Mouse (Mus musculus) forebrain, postnatal 0 days (tissue): ENCODE results near the gene Cped1. TPM values are rescaled to one million over a fixed set of nuclear protein-coding genes. Genes with fewer than 3 reads are reported as not detected.

Experiments
- ATAC-seq: fragments of 200-750 bp; cut with Nextera tagmentation; 2 replicates; pipeline ENCODE4 v1.8.0; 2017; ENCODE audit warnings: mild to moderate bottlenecking, moderate library complexity
- DNase-seq: peaks from one replicate; pipeline ENCODE4 v3.0.0-alpha.2; 2015
- H3K27ac ChIP-seq: fragments of 300-500 bp; sonication (generic); 2 replicates; pipeline ENCODE4 v1.5.1; 2014; ENCODE audit warnings: low read depth, mild to moderate bottlenecking, antibody characterized with exemption, low read length, moderate library complexity, mixed read lengths
- H3K27me3 ChIP-seq: fragments of 300-500 bp; sonication (generic); 2 replicates; pipeline ENCODE4 v1.6.1; 2014; ENCODE audit warnings: mild to moderate bottlenecking, low read length, mixed read lengths; ENCODE audit not compliant: insufficient read depth
- H3K36me3 ChIP-seq: fragments of 300-500 bp; sonication (generic); 2 replicates; pipeline ENCODE4 v1.6.1; 2014; ENCODE audit warnings: mild to moderate bottlenecking, moderate library complexity; ENCODE audit not compliant: insufficient read depth
- H3K4me1 ChIP-seq: fragments of 300-500 bp; sonication (generic); 2 replicates; pipeline ENCODE4 v1.6.1; 2014; ENCODE audit warnings: antibody characterized with exemption; ENCODE audit not compliant: insufficient read depth
- H3K4me2 ChIP-seq: fragments of 300-500 bp; sonication (generic); 2 replicates; pipeline ENCODE4 v1.6.1; 2014; ENCODE audit warnings: low read depth, mild to moderate bottlenecking, moderate library complexity
- H3K4me3 ChIP-seq: fragments of 300-500 bp; sonication (generic); 2 replicates; pipeline ENCODE4 v1.5.1; 2014; ENCODE audit warnings: low read depth, low read length, mixed read lengths
- H3K9ac ChIP-seq: fragments of 300-500 bp; sonication (generic); 2 replicates; pipeline ENCODE4 v1.6.1; 2014; ENCODE audit warnings: mild to moderate bottlenecking
- H3K9me3 ChIP-seq: fragments of 300-500 bp; sonication (generic); 2 replicates; pipeline ENCODE4 v1.6.1; 2016; ENCODE audit warnings: low read length
- CTCF ChIP-seq: sonication (generic); IDR thresholded peaks from 2 replicates; pipeline ENCODE4 v1.5.1; 2016; ENCODE audit warnings: antibody characterized with exemption, control low read depth, low read depth
- whole genome bisulfite sequencing: fragments of 180-500 bp; shearing (Covaris S2); extraction: QIAGEN DNeasy Blood & Tissue Kit; methylation state at CpG from one replicate; pipeline ENCODE4 v1.1.7; 2014; 5-methylcytosine and 5-hydroxymethylcytosine counted together
- polyA plus RNA-seq: library from polyadenylated mRNA; unstranded; fragments of >200 nt; fragmentation: Nextera tagmentation; extraction: Ambion mirVana; gene quantifications from 2 replicates; pipeline ENCODE4 v1.2.1, GENCODE M21; 2015
- total RNA-seq: library from RNA; depleted of rRNA; stranded (reverse); fragments of >200 nt; gene quantifications from 2 replicates; pipeline ENCODE4 v1.2.3, GENCODE M21; 2014; rRNA removed

Cped1 gene
- total and polyA plus RNA-seq, 2 experiments from 2014 or later, result 2.4 to 6.5 TPM

DNA sequence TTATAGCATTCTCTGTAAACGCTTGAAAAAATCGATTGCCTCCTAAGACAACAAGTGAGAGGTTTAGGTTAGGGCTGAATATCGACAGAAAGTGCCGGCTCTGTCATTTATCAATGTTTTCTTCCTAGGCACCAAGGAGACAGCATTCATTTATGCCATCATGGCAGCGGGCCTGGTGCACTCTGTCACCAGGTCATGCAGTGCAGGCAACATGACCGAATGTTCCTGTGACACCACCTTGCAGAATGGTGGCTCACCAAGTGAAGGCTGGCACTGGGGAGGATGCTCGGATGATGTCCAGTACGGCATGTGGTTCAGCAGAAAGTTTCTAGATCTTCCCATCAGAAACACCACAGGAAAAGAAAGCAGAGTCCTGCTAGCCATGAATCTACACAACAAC is 305.1 kb downstream of the Cped1 start:
- Histone ChIP-seq H3K27me3 (peaks cover 39% of the 10 kb centered on the region), H3K9ac (no peak overlapping the region), H3K4me3 (no peak overlapping the region), H3K9me3 (no peaks in the 10 kb centered on the region), H3K27ac (no peak overlapping the region), H3K4me1 (peaks cover 17% of the 10 kb centered on the region; the same call in 1 of the 2 replicates), H3K36me3 (no peaks in the 10 kb centered on the region), H3K4me2 (no peak overlapping the region)
- ATAC-seq, result no peak
- DNase-seq, result no peak
- 80% methylated on average over 8 of the region's 8 CpGs for WGBS
- no peak for TF ChIP-seq CTCF

DNA sequence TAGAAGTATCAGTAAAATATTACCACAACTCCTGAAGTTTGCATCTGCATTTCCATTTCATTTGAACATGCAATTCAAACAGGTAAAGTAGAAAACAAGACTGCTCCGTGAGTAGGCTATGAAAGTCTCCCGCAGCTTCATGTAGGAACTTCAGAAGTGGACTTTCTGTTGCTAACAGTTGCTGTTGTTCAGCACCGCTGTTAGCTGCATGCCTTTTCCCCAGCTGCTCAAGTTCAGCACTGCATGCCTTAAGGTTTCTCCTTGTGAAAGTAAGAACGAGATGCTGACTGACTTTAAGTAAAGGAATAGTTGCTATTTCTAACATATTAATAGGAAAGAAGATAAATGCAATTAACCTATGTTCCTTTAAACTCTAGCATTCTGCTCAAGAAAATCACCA is 306.3 kb downstream of the Cped1 start:
- Histone ChIP-seq H3K27ac (no peak overlapping the region), H3K36me3 (no peaks in the 10 kb centered on the region), H3K4me3 (no peak overlapping the region), H3K4me1 (peaks cover 17% of the 10 kb centered on the region; the same call in 1 of the 2 replicates), H3K9me3 (no peaks in the 10 kb centered on the region), H3K9ac (no peak overlapping the region), H3K4me2 (no peak overlapping the region), H3K27me3 (peaks cover 38% of the 10 kb centered on the region)
- ATAC-seq, result no peak
- DNase-seq, result peak; percentile 29
- TF ChIP-seq CTCF, result no peak
- 46% methylated on average over 4 of the region's 4 CpGs for WGBS

DNA sequence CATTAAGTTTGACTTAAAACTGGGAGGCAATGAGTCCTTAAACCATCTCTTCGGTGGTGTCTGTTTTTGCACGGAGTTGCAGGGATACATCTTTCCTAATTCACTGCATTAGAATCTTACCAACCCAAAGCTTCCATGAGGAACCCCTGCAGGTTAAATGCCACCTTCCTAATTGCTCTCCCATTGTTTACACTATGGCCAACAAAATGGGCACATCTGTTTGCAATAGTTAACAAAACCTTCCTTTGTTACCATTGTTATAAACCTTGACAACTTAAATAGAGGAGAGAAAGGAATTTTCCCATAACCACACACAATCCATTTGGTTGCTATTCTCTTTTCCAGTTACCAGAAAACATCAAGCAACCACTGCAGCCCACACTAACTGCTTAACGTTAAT is 308.2 kb downstream of the Cped1 start:
- no peak for TF ChIP-seq CTCF
- Histone ChIP-seq H3K9ac (no peak overlapping the region), H3K36me3 (no peaks in the 10 kb centered on the region), H3K4me1 (0 out of 2 replicates have a peak, but pooled peaks cover 4% of the 10 kb centered on the region), H3K4me3 (no peak overlapping the region), H3K27ac (no peak overlapping the region), H3K9me3 (no peaks in the 10 kb centered on the region), H3K27me3 (peaks cover 20% of the 10 kb centered on the region), H3K4me2 (no peak overlapping the region)
- ATAC-seq, result no peak
- WGBS, result 14% methylated on average over 3 of the region's 3 CpGs
- no peak for DNase-seq

DNA sequence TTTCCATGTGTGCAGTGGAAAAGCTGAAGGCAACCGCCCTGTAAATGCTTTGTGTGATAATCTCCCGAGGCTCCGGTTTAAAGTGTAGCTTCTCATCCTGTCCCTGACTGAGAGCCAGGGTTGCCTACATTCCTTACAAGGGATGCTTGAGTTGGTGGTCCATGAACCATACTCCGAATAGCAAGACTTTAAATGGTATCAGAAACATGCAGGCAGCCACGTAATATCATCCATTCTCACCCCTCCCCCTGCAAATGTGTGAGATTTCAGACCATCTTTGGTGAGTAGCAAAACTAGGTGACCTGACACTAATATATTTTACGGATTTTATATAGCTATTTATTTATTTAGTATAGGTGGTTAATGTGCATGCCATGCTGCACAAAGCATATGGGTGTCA is 311.3 kb downstream of the Cped1 start:
- DNase-seq (no peak), ATAC-seq (no peak)
- Histone ChIP-seq H3K9ac (no peak overlapping the region), H3K36me3 (no peaks in the 10 kb centered on the region), H3K4me1 (no peaks in the 10 kb centered on the region), H3K27me3 (peaks cover 2% of the 10 kb centered on the region; the same call in 1 of the 2 replicates), H3K4me3 (no peak overlapping the region), H3K27ac (no peak overlapping the region), H3K9me3 (no peaks in the 10 kb centered on the region), H3K4me2 (no peak overlapping the region)
- WGBS, result 83% methylated on average over 6 of the region's 6 CpGs
- TF ChIP-seq CTCF, result no peak

DNA sequence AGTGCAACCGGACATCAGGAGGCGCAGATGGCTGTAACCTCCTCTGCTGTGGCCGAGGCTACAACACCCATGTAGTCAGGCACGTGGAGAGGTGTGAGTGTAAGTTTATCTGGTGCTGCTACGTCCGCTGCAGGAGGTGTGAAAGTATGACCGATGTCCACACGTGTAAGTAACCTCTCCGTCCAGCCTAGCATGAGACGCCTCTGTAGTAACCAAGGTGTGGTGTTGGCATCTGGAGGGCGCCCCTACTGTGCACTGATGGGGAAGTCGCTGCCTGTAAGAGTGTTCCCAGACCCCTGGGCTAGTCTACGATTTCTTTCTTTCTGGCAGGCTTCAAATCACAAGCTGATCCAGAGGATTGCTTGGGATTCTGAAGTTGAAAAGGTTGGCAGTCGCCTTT is 312.3 kb downstream of the Cped1 start:
- Histone ChIP-seq H3K9ac (no peak overlapping the region), H3K4me3 (no peak overlapping the region), H3K27ac (no peak overlapping the region), H3K4me1 (no peaks in the 10 kb centered on the region), H3K36me3 (no peaks in the 10 kb centered on the region), H3K27me3 (no peaks in the 10 kb centered on the region), H3K9me3 (no peaks in the 10 kb centered on the region), H3K4me2 (no peak overlapping the region)
- DNase-seq (no peak), ATAC-seq (no peak)
- WGBS, result 71% methylated on average over 14 of the region's 14 CpGs
- no peak for TF ChIP-seq CTCF

Other genes with a start within 250 kb of the Cped1 start
- 22.5 and 30.7 TPM in 2 replicates for gene Tspan12, start 133.4 kb upstream of the Cped1 start, total RNA-seq
- gene Tspan12, start 133.4 kb upstream of the Cped1 start, polyA plus RNA-seq, result 33.5 and 42.6 TPM in 2 replicates
- gene Ing3, start 36.3 kb upstream of the Cped1 start, total RNA-seq, result 18.2 and 25.7 TPM in 2 replicates
- gene Ing3, start 36.3 kb upstream of the Cped1 start, polyA plus RNA-seq, result 42.0 and 43.5 TPM in 2 replicates